Mouse (Mus musculus): ENCODE measurements around the gene Card11. TPM values are rescaled to one million over a fixed set of nuclear protein-coding genes. Genes with fewer than 3 reads are reported as not detected.

Card11 gene
- polyA plus RNA-seq, 1 experiment from 2014 or later: 0.65 TPM

DNA sequence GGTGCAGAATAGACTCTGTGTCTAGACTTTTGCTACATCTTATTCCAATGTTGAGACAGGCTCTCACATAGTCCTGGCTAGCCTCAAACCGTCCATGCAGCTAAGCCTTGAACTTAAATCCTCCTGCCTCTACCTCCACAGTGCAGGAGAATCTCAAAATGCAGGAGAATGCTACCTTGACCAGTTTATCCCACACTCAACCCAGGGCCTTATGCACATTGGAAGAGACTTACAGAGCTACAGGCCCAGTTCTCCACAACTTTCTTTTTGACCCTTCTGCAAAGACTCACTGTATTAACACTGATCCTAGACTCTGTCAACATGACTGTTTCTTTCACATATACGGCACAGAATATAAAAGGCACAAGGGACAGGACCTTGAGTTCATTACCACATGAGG lies 172.0 kb downstream of the Card11 start:
- no peaks in the 10 kb centered on the region for H3K36me3 ChIP-seq
- H3K27me3 ChIP-seq (replicated peaks): no peaks in the 10 kb centered on the region
- peaks cover 20% of the 10 kb centered on the region; the same call in 1 of the 2 replicates for H3K4me1 ChIP-seq (replicated peaks)
- H3K4me2 ChIP-seq (replicated peaks): peak overlapping the region; percentile 81
- 0 out of 2 replicates have a peak overlapping the region, but pooled peaks have one; percentile 33 for H3K27ac ChIP-seq
- H3K9ac ChIP-seq: no peak overlapping the region
- no peak for ATAC-seq
- no peaks in the 10 kb centered on the region for H3K9me3 ChIP-seq
- WGBS: 43% methylated on average over 2 of the region's 2 CpGs
- H3K4me3 ChIP-seq (replicated peaks): peak overlapping the region; percentile 2; the same call in 1 of the 2 replicates

GRCm38 (mm10) chr5:140827896-140828295 lies 172.5 kb downstream of the Card11 start:
- no peaks in the 10 kb centered on the region for H3K27me3 ChIP-seq (replicated peaks)
- no peaks in the 10 kb centered on the region for H3K9me3 ChIP-seq
- no peaks in the 10 kb centered on the region for H3K36me3 ChIP-seq
- H3K27ac ChIP-seq: 0 out of 2 replicates have a peak overlapping the region, but pooled peaks have one; percentile 33
- peaks cover 20% of the 10 kb centered on the region; the same call in 1 of the 2 replicates for H3K4me1 ChIP-seq (replicated peaks)
- peak overlapping the region; percentile 81 for H3K4me2 ChIP-seq (replicated peaks)
- H3K9ac ChIP-seq: no peak overlapping the region
- peak overlapping the region; percentile 2 for H3K4me3 ChIP-seq (replicated peaks)
- WGBS: 40% methylated on average over 8 of the region's 8 CpGs
- ATAC-seq: no peak

- Histone ChIP-seq H3K4me2 (replicated peaks) (peak overlapping the region; percentile 81), H3K27me3 (replicated peaks) (no peaks in the 10 kb centered on the region), H3K9ac (no peak overlapping the region), H3K4me3 (replicated peaks) (0 out of 2 replicates have a peak overlapping the region, but pooled peaks have one; percentile 2), H3K27ac (0 out of 2 replicates have a peak overlapping the region, but pooled peaks have one; percentile 27), H3K9me3 (no peaks in the 10 kb centered on the region), H3K4me1 (replicated peaks) (peaks cover 22% of the 10 kb centered on the region; the same call in 1 of the 2 replicates), H3K36me3 (no peaks in the 10 kb centered on the region)
- ATAC-seq: no peak
- 46% methylated on average over 2 of the region's 2 CpGs for WGBS
Measured at GRCm38 (mm10) chr5:140827413-140827812, 173.0 kb downstream of the Card11 start.

GRCm38 (mm10) chr5:140826796-140827195 lies 173.6 kb downstream of the Card11 start:
- ATAC-seq: no peak
- no peak overlapping the region for H3K4me3 ChIP-seq (replicated peaks)
- 33% methylated on average over 1 of the region's 1 CpGs for WGBS
- no peaks in the 10 kb centered on the region for H3K36me3 ChIP-seq
- H3K9me3 ChIP-seq: no peaks in the 10 kb centered on the region
- H3K4me1 ChIP-seq (replicated peaks): peaks cover 23% of the 10 kb centered on the region; the same call in 1 of the 2 replicates
- 0 out of 2 replicates have a peak overlapping the region, but pooled peaks have one; percentile 14 for H3K4me2 ChIP-seq (replicated peaks)
- 0 out of 2 replicates have a peak overlapping the region, but pooled peaks have one; percentile 27 for H3K27ac ChIP-seq
- no peaks in the 10 kb centered on the region for H3K27me3 ChIP-seq (replicated peaks)
- no peak overlapping the region for H3K9ac ChIP-seq

DNA sequence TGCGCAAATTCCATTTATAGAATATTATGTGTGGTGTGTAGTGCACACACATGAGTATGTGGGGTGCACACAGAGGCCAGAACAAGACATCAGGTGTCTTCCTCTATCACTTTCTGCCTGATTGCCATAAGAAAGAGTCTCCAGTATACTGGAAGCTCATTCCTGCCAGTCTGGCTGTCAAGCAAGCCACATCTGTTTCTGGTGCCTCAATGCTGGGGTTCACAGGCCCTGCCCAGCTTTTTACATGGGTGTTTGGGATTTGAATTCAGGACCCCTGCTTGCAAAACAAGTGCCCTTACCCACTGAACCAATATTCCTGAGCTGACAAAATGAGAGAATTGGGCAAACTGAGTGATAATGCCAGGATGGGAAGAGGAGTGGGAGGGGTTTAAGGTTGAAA lies 174.3 kb downstream of the Card11 start:
- no peak for ATAC-seq
- Histone ChIP-seq H3K27me3 (replicated peaks) (no peaks in the 10 kb centered on the region), H3K4me3 (replicated peaks) (no peak overlapping the region), H3K27ac (no peak overlapping the region), H3K9ac (no peak overlapping the region), H3K36me3 (no peaks in the 10 kb centered on the region), H3K4me2 (replicated peaks) (no peak overlapping the region), H3K9me3 (no peaks in the 10 kb centered on the region), H3K4me1 (replicated peaks) (peaks cover 23% of the 10 kb centered on the region; the same call in 1 of the 2 replicates)
- 100% methylated on average over 1 of the region's 1 CpGs for WGBS

GRCm38 (mm10) chr5:140824126-140824525 lies 176.3 kb downstream of the Card11 start:
- H3K27me3 ChIP-seq (replicated peaks): no peaks in the 10 kb centered on the region
- H3K4me2 ChIP-seq (replicated peaks): no peak overlapping the region
- ATAC-seq: no peak
- no peak overlapping the region for H3K27ac ChIP-seq
- H3K9me3 ChIP-seq: no peaks in the 10 kb centered on the region
- 76% methylated on average over 7 of the region's 7 CpGs for WGBS
- H3K36me3 ChIP-seq: no peaks in the 10 kb centered on the region
- peaks cover 22% of the 10 kb centered on the region; the same call in 1 of the 2 replicates for H3K4me1 ChIP-seq (replicated peaks)
- no peak overlapping the region for H3K9ac ChIP-seq
- H3K4me3 ChIP-seq (replicated peaks): no peak overlapping the region

GRCm38 (mm10) chr5:140823386-140823785 lies 177.0 kb downstream of the Card11 start:
- Histone ChIP-seq H3K27ac (no peak overlapping the region), H3K27me3 (replicated peaks) (no peaks in the 10 kb centered on the region), H3K4me2 (replicated peaks) (no peak overlapping the region), H3K4me3 (replicated peaks) (no peak overlapping the region), H3K4me1 (replicated peaks) (peaks cover 17% of the 10 kb centered on the region; the same call in 1 of the 2 replicates), H3K9me3 (no peaks in the 10 kb centered on the region), H3K36me3 (no peaks in the 10 kb centered on the region), H3K9ac (no peak overlapping the region)
- WGBS: 95% methylated on average over 2 of the region's 2 CpGs
- no peak for ATAC-seq

Other genes with a start within 250 kb of the Card11 start
- gene Gna12, start 170.2 kb downstream of the Card11 start, polyA plus RNA-seq (2015; fragmentation: Nextera tagmentation; extraction: Ambion mirVana): 29.5 and 37.8 TPM in 2 replicates
- gene Sdk1, start 240.9 kb upstream of the Card11 start, polyA plus RNA-seq (2015; fragmentation: Nextera tagmentation; extraction: Ambion mirVana): 2.5 and 2.7 TPM in 2 replicates

Measured in intestine, embryonic 15.5 days (tissue).